Mouse (Mus musculus) heart, postnatal 10 days (tissue): ENCODE measurements around the gene Psmb8. TPM values are rescaled to one million over a fixed set of nuclear protein-coding genes. Genes with fewer than 3 reads are reported as not detected.
A peak's percentile ranks its signal among the peaks of the same experiment; 100 is the strongest.

Experiments
- DNase-seq, 2 experiments: peaks; one replicate each; pipeline ENCODE4 v3.0.0; 2021
- intact Hi-C: fragments of 180-260 bp; cut with DNase I; formaldehyde crosslinking; loops from one replicate; pipeline ENCODE4 v1.15.1; 2025
- total RNA-seq, 2 experiments: library from RNA; stranded (reverse); gene quantifications; 2 replicates each; pipeline ENCODE4 v1.2.3; 2021

Gene Psmb8
- 10 to 100 TPM; 10.3 to 10.7 TPM for total RNA-seq

DNA sequence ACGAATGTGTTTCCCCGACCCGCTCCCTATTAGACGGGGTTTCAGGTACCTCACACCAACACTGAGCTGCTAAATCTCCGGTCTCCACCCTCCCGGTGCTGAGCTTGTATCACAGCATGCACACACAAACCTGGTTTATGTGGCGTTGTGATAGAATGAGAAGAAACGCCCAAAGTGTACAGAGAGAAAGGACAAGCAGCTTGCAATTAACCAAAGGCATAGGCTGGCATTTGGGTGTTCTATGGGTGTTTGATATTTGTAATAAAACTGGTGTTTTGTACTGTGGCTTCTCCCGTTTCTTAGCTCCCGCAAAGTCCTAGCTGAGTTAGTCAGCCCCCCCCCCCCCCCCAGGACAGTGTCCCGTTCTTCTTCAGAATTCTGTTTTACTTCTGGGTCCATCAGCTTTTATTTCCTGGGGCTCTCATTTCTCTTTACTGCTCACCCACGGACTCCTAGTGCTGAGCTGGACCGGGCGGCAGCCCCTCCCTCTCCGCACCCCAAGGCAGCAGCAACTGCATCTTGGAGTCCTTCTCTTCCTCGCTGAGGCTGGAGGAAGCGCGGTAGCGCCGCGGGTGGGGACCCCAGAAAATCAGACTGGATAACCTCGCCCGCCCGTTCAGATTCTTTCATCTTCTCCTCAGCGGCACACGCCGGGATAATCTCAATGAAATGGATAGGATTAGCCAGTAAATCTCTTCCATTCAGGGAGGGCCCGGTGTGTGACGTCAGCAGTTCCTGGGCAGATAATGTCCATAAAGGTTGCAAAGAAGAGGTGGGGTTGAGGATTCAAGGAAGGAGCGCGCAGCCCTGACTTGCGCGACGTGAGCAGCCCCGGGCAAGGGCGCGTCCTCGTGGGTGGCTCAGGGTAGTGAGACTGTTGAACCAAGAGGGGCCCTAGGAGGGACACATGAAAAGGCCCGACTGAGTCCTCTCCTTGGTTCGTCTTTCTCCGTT is at the start of gene Psmb8:
Psmb8 (plus strand) TSS at position 781 of the 954 bp plus-strand sequence.
- intact Hi-C loops = no loop called here
- DNase-seq = peak; percentile 92 to 94

DNA sequence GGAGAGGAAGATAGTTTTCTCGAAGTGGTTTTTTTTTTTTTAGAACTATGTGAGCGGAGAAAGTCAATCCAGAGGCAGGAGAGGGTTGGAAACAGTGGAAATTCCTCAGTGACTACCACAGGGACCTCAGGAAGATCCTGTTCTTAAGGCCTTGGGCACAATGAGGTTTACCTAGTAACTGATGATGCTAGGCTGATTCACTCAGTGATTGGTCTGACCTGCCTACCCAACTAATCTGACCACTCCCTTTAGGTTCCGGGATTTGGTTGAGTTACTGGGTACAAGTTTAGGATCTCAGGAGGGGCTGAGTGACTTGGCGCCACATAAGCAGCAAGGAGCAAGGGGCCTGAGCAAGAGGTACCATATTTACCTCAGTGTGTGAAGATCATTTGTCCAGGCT is 44.6 kb upstream of the Psmb8 start, which contains the start of gene H2-DMb1:
H2-DMb1 (plus strand) TSS at position 150 of the 400 bp plus-strand sequence.
- intact Hi-C loops = no loop called here
- peak; percentile 56 to 73 for DNase-seq

DNA sequence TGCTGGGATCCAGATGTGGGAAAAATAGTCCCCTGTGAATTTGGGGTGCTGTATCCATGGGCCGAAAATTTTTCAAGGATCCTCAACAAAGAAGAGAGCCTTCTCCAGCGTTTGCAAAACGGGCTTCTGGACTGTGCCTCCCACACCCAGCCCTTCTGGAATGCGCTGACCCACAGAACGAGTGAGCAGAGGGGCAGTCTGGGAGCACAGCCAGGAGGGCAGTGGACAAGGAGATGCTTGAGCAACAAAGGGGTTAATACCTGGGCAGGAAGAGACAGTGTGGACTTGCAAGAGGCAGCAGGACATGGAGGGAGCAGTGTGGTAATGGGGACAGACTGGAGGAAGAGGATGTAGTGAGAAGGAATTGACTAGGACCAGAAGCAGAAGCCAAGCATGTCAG is 42.0 kb upstream of the Psmb8 start:
- no peak for DNase-seq
- intact Hi-C loops = no loop called here

DNA sequence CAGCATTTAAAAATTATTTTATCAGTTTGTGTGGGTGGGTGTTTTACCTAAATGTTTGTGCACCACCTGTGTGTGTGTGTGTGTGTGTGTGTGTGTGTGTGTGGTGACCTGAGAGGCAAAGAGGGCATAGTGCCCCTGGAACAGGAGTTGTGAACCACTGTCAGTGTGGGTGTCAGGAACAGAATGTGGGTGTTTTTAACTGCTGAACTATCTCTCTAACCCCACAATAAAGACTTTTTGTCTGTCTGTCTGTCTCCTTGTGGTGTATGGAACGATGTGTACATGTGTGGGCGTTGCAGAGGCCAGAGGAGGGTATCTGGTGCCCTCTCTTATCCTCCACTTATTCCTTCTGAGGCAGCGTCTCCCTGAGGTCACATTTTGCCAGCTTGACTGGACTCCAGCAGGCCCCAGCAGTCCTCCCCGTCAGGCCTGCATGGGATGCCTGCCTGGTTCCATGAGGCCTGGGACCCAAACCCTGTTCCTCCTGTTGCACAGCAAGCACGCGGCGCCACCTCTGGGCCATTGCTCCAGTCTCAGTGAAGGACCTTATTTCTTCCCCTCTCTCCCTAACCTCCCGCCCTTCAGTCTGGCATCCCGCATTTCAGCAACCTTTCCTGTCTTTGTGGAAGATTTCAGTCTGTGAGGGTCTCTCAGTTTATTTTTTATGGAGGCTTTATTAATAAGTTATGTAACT is 33.2 kb upstream of the Psmb8 start:
- intact Hi-C loops = loop anchor here (1.0 kb wide), 1 partner anchor 87 kb away; no protein-coding TSS in a partner anchor
- peak; percentile 14 to 37 for DNase-seq

DNA sequence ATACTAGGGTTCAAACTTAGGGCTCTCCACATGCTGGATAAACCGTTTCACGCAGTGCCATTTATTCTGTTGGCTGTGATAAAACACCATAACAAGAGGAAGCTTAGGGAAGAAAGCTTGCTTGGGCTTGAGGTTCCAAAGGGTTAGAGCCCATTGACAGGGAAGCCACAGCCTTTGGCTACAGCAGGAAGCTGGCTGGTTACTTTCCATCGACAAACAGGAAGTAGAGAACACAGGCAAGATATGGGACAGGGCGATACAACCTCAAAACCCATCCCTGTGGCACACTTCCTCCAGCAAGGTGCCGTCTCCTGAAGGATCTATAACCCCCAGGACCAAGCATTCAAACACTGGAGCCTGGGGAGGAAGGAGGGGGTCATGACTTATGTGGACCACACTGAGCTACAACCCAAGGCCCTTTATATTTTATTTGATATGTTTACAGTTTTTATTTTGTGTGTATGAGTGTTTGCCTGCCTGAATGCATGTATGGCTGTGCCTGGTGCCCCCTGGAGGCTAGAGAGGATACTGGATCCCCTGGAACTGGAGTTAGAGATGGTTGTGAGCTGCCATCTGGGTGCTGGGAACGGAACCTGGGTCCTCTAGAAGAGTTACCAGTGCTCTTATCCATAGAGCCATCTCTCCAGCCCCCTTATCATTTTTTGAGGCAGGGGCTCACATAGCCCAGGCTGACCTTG is 32.3 kb upstream of the Psmb8 start:
- intact Hi-C loops = no loop called here
- no peak for DNase-seq

DNA sequence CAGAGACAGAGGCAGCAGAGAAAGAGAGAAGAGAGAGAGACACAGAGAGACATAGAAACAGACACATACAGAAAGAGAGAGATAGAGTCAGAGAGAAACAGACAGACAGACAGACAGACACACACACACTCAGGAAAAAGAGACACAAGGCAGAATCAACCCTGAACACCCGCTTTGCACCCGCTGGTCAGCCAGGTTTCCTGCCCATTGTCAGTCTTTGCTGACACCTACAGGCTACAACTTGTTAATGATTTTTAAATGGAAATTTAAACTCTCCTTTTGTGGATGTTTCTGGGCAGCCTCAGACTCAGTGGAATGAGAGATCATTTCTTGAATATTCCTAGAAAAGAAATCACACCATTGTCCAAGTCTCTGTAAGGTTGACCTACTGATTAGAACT is 28.2 kb upstream of the Psmb8 start:
- intact Hi-C loops = loop anchor here (1.0 kb wide), 2 partner anchors 68 to 92 kb away; no protein-coding TSS in a partner anchor
- DNase-seq = peak; percentile 51 to 69

DNA sequence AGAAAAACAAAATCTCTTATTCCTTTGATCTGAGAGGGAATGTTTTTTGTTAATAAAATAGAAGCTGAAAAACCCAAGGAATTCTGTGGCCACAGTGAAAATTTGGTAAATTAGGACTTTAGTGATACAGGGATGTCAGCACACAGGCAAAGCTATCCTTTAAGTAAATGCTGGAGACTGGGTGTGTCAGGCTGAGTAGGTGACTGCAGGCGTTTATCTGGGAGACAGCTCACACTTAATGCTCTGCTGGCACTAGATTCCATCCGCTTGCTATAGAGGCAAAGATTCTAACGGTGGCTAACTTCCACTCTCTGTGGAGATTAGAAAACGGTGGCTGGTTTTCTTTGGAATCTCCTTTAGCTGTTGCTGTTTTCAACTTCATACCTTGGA is 27.0 kb upstream of the Psmb8 start:
- no peak for DNase-seq
- intact Hi-C loops = loop anchor here (1.0 to 5.0 kb wide), 3 partner anchors 35 to 142 kb away; no protein-coding TSS in a partner anchor

DNA sequence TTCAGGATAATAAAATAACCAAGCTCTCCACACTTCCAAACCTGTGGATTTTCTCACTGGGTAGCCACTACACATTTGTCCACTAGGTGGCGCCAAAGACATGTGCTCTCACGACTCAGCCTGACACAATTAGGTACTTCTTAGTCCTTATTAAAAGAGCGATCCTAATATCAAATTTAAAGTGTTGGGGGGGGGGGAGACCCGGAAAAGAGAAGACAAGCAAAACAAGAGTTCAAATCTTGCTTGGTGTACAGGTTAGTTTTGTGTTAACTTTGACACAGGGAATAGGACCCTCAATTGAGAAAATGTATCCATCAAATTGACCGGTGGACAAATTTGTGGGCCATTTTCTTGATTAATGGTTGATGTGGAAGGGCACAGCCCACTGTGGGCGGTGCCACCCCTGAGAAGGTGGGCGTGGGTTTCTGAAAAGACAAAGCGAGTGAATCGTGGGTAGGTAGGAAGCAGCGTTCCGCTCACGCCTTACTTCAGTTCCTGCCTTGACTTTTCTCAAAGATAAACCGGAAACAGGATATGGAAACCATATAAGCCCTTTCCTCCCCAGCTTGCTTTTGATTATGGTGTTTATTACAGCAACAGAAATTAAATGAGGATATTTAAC is 26.5 kb upstream of the Psmb8 start:
- intact Hi-C loops = loop anchor here (1.0 to 5.0 kb wide), 4 partner anchors 33 to 141 kb away; no protein-coding TSS in a partner anchor
- DNase-seq = peak; percentile 84 to 91

DNA sequence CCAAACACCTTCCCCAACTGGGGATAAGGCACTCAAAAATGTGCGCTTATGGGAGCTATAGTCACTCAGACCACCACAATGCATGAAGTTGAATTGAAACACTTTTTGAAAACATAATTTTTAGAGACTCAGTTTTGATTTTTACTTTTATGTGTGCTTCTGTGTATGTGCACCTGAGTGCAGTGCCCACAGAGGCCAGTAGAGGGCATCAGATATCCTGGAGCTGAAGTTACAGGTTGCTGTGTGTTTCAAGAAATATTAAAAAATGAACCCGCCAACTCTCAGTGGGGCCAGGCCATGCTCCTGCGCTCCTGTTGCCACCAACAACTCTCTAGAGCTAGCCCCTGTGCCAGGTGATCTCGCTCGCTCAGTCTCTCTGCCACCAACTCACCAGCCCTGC is 25.0 kb upstream of the Psmb8 start:
- intact Hi-C loops = loop anchor here (5.0 kb wide), 1 partner anchor 140 kb away; no protein-coding TSS in a partner anchor

DNA sequence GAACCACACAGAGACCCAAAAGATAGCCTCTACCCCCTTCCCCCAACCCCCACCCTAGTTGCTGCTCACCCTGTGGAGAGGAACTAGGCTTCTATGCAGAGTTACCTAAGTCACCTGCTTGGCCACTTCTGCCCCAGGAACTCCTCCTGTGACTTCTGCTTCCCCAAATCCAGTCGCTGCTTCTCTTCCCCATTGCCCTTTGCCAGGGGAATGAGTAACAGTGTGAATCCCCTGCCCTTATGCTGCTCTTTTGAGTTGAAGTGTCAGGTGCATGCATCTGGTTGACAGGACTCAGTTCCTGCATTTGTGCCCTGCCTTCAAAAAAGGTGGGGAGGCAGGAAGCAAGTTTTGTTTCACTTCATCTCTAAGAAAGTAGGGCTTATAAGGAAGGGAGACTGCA is 23.4 kb upstream of the Psmb8 start:
- intact Hi-C loops = loop anchor here (5.0 kb wide), 1 partner anchor 138 kb away; no protein-coding TSS in a partner anchor
- DNase-seq = no peak

More for the DNA sequence above, 25.0 kb upstream of the Psmb8 start:
- no peak for DNase-seq

DNA sequence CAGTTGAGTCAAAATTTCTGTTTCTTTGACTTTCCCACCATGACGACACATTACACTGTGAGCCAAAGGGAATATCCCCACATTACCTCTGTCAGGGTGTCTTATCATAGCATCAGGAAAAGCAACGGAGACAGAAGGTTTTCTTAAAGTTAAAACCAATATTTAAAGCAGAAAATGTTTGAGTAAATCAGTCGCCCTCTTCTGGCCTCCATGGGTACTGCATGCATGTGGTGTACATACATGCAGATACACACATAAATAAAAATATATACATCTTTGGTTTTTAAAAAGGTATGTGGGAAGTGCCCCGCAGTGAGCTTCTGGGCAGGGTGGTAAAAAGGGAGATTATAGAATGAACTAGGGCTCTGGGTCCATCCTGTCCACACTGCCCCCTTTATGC is 20.3 kb upstream of the Psmb8 start:
- intact Hi-C loops = no loop called here
- no peak for DNase-seq

DNA sequence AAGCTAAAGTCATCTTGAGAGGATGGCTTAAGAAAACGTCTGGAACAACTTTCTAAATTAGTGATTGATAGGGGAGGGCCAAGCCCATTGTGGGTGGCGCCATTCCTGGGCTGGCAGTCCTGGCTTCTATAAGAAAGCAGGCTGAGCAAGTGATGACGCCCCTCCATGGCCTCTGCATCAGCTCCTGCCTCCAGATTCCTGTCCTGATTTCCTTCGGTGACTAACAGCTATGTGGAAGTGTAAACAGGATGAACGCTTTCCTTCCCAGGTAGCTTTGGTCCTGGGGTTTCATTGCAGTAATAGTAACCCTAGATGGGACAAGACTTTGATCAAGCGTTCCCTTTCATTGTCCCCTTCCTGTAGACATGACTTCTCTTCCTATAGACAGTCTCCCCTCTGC is 18.5 kb upstream of the Psmb8 start:
- DNase-seq = no peak
- intact Hi-C loops = no loop called here

DNA sequence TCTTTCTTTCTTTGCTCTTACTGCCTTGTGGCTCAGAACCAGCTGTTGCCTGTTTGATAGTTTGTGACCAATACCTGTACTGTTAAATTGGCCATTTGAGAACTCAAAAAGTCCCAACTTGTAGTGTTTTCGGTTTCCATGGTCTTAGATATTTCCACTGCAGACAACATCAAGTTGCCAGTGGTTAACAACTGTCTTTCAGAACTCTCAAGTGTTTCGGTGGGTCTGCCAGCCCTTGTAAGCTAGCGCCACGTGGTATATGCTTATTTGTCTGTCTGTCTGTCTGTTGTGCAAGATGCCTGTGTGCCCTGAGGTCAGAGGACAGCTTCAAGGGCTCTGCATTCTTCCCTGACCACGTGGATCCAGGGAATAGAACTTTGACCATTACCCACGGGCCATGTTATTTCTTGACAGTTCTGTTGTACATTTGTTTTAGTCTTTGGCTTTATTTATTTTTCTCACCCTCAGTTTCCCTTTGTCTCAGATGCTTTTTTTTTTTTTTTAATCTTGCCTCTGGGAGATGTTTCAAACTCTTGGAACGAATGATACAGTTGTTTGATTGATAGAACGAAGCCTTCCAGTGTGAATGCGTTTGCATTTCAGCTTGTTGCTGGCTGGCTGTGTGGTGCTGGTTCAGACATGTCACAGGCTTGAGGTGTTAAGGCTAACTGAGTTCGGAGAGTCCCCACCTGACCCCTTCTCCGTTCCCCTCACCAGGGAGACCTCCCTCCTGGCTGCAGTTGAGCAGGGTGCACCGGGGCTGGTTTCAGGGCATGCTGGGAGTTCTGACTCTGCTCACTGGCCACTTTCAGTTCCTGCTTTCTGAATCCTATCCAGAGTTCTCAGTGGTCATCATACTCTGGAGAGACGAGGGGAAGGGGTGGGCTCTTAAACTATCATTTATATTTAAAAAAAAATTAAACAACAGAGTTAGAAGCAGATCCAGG is 17.3 kb upstream of the Psmb8 start:
- intact Hi-C loops = no loop called here
- DNase-seq = no peak

DNA sequence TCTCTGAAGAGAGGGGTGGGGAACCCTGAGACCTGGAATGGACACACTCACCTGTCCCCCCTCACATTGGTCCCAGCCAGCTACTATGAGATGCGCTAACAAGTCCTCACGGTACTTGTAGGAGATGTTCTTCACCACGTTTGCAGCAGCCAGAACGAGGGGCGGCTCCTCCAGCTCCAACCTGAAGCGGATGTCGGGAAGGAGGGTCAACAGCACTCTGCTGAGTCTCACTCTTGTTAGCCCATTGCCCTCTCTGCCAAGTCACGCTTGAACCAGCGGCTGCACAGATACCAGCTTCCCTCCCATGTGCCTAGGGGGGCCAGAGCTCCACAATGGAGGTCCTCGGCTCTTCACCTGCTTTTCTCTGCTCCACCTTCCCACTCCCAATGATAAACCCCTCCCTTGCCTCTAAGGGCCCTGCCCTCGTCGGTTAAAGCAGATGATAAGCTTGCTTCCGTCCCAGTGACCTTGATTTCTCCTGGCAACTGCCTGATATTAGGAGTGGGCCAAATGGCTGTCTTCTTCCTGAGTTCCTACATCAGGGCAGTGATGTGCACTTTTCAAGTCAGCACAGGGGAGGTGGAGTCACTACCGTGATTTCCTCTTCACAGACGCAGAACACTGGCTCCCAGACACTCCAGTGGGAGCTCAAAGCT is 13.8 kb upstream of the Psmb8 start:
- intact Hi-C loops = no loop called here

DNA sequence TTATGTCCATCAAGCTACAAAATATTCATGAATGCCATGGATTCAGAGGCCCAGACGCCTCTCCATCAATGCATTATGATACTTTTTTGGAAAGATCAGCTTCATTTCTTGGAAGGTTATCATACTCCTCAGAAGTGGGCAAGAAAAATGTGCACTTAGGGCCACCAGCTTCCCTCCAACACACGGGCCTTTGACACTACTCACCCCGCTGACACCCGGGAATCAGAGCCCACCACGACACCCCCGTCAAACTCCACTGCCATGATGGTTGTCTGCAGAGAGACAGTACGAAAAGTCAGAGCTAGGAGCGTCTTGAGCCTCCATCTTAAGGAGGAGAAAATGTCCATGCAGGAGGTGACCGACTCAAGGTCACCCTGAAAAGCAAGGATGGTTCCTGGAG is 12.0 kb upstream of the Psmb8 start:
- no peak for DNase-seq
- intact Hi-C loops = no loop called here

More for the DNA sequence above, 13.8 kb upstream of the Psmb8 start:
- no peak for DNase-seq

DNA sequence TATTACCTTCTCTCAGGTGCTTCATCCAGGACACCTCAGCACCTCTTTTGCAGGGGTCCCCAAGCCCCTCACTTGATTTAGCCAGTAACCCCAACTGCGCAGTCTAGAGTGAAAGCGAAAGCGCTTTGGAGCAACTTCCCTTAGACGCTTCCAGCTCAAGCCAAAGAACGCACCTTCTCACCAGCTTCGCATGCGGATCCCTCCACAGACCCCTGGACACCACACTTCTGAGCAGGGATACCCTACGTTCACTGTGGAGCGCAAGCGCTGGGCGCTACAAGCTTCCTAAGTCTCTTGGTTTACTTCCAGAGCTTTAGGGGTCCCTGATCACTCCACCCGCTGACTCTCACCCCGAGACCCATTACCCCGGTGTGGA is 10.6 kb upstream of the Psmb8 start:
- intact Hi-C loops = no loop called here
- no peak for DNase-seq

DNA sequence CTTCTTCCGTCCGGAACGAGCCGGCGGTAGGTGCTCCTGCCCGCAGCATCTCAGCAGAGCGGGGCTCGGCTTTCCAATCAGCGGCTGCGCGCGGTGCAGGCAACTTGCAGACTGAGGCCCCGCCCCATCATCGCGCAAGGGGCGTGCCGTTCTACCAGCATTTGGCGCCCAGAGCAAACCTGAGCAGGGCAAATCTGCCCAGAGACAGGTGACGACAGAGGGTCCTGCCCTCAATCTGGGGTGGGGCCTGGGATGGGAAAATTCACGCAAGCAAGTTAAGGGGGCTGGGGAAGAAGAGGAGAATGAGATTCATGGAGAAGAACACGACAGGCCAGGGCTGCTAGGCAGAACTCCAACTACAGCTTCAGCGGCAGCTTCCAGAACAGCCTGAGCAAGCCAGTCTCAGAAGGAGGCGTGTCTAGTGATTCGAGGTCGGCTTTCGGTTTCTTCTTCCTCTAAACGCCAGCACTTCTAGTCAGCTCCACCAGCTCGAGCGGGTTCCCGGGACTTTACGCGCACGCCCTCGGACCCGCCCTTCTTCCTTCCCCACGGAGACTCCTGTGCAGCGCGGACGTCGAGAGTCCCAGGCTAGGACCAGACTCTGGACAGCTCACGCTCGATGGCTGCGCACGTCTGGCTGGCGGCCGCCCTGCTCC is 10.1 kb upstream of the Psmb8 start, which contains the start of the genes Tap1 and Psmb9:
Tap1 (plus strand) TSS at position 293 of the 656 bp plus-strand sequence.
Psmb9 (minus strand) TSS at position 504 of the 656 bp plus-strand sequence.
- intact Hi-C loops = no loop called here
- DNase-seq = peak; percentile 97 to 99

DNA sequence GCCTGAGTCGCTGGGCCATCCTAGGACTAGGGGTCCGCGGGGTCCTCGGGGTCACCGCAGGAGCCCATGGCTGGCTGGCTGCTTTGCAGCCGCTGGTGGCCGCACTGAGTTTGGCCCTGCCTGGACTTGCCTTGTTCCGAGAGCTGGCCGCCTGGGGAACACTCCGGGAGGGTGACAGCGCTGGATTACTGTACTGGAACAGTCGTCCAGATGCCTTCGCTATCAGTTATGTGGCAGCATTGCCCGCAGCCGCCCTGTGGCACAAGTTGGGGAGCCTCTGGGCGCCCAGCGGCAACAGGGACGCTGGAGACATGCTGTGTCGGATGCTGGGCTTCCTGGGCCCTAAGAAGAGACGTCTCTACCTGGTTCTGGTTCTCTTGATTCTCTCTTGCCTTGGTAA is 9.5 kb upstream of the Psmb8 start:
- peak; percentile 56 to 59 for DNase-seq
- intact Hi-C loops = no loop called here
